Mouse (Mus musculus) hindbrain, embryonic 14.5 days (tissue): ENCODE data around the gene Tmem102. TPM values are rescaled to one million over a fixed set of nuclear protein-coding genes. Genes with fewer than 3 reads are reported as not detected.

ENCODE experiments used
- ATAC-seq: fragments of 200-750 bp; cut with Nextera tagmentation; 2 replicates; pipeline ENCODE4 v1.8.0; 2017; ENCODE audit warnings: moderate number of reproducible peaks, mild to moderate bottlenecking, moderate TSS enrichment, moderate library complexity; ENCODE audit not compliant: low FRiP score
- DNase-seq: peaks from one replicate; pipeline ENCODE4 v3.0.0-alpha.2; 2015; ENCODE audit warnings: low spot score
- H3K27ac ChIP-seq: fragments of 300-500 bp; sonication (generic); 2 replicates; pipeline ENCODE4 v1.5.1; 2014; ENCODE audit warnings: mild to moderate bottlenecking, moderate library complexity
- H3K27me3 ChIP-seq: fragments of 300-500 bp; sonication (generic); 2 replicates; pipeline ENCODE4 v1.6.1; 2014; ENCODE audit warnings: mild to moderate bottlenecking, low read length, mixed read lengths; ENCODE audit not compliant: control insufficient read depth, insufficient read depth
- H3K36me3 ChIP-seq: fragments of 300-500 bp; sonication (generic); replicated peaks from 2 replicates; pipeline ENCODE4 v1.6.1; 2014; ENCODE audit not compliant: control insufficient read depth, insufficient read depth
- H3K4me1 ChIP-seq: fragments of 300-500 bp; sonication (generic); replicated peaks from 2 replicates; pipeline ENCODE4 v1.6.1; 2014; ENCODE audit warnings: antibody characterized with exemption, low read length, mixed read lengths; ENCODE audit not compliant: control insufficient read depth, insufficient read depth
- H3K4me2 ChIP-seq: fragments of 300-500 bp; sonication (generic); replicated peaks from 2 replicates; pipeline ENCODE4 v1.6.1; 2014; ENCODE audit warnings: mild to moderate bottlenecking, moderate library complexity
- H3K4me3 ChIP-seq: fragments of 300-500 bp; sonication (generic); replicated peaks from 2 replicates; pipeline ENCODE4 v1.5.1; 2014; ENCODE audit warnings: mild to moderate bottlenecking, low read length
- H3K9ac ChIP-seq: fragments of 300-500 bp; sonication (generic); 2 replicates; pipeline ENCODE4 v1.6.1; 2014
- H3K9me3 ChIP-seq: fragments of 300-500 bp; sonication (generic); 2 replicates; pipeline ENCODE4 v1.6.1; 2016; ENCODE audit warnings: low read length; ENCODE audit not compliant: control insufficient read depth
- WGBS: fragments of 180-500 bp; shearing (Covaris S2); extraction: QIAGEN DNeasy Blood & Tissue Kit; methylation state at CpG from one replicate; pipeline ENCODE4 v1.1.7; 2014; 5-methylcytosine and 5-hydroxymethylcytosine counted together
- polyA plus RNA-seq: library from polyadenylated mRNA; unstranded; fragments of >200 nt; fragmentation: Nextera tagmentation; extraction: Ambion mirVana; gene quantifications from 2 replicates; pipeline ENCODE4 v1.2.1, GENCODE M21; 2014

The Tmem102 gene
- polyA plus RNA-seq, 1 experiment from 2014 or later: 1.9 TPM

DNA sequence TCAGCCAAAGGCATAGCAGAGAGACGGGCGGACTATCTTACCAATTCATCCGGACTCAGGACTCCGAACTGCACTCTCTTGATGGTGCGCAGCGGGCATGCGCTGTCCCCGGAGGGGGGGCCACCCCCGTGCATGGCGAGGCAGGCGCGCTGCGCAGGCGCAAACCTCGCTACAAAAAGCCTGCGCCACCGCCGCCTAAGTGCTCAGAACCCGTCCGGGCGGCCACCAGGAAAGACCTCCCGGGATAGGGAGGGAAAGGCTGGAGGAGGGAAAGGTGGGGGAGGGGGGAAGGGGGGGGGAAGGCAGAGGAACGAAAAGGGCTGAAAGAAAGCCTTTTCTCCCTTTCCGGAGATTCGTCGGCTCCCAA is 47.4 kb downstream of the Tmem102 start:
- ATAC-seq: peak; percentile 86
- H3K27ac ChIP-seq: peak overlapping the region; percentile 99
- H3K9ac ChIP-seq: peak overlapping the region; percentile 86
- peak overlapping the region; percentile 49 for H3K4me3 ChIP-seq
- H3K36me3 ChIP-seq: no peaks in the 10 kb centered on the region
- peak; percentile 96 for DNase-seq
- peak overlapping the region; percentile 61 for H3K4me2 ChIP-seq
- peaks cover 50% of the 10 kb centered on the region for H3K4me1 ChIP-seq
- 0% methylated on average over 26 of the region's 26 CpGs for WGBS
- H3K27me3 ChIP-seq: no peaks in the 10 kb centered on the region
- no peaks in the 10 kb centered on the region for H3K9me3 ChIP-seq

DNA sequence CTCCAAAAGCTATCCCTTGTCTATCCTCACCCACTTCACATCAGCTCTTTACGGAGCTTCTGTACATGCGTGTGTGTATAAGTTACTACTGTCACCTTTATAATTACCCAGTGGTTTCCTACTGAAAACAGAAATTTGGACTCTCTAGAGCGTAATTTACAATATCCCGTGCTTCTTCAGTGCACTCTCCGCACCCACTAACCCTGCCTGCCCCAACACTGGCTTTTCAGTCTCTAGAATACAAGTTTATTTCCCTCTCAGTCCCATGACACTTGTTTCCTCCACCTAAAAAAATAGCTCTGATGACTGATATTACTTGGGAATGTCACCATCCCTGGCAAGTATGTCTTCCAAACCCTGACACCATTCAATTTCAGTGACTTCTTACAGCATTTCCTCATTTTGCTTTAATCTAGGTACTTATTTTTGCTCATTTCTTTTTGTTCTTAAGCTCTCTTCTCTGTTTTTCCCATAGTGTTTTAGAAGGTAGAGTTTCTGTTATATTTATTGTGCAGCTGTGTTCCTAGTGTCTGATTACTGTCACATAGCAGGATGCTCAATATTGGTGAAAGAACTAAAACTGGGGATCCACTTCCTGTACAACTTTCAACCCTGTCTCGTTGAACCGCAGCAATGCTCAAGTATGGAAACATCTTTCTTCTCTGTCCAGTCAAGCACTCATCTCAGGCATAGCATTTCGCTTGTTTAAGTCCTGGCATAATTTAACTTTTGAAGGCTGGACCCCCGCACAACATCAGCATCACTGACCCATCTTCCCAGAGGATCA is 47.9 kb downstream of the Tmem102 start:
- H3K9me3 ChIP-seq: no peaks in the 10 kb centered on the region
- H3K4me2 ChIP-seq: peak overlapping the region; percentile 61
- peak overlapping the region; percentile 49 for H3K4me3 ChIP-seq
- peaks cover 51% of the 10 kb centered on the region for H3K4me1 ChIP-seq
- ATAC-seq: no peak
- peak overlapping the region; percentile 99 for H3K27ac ChIP-seq
- no peak for DNase-seq
- 48% methylated on average over 9 of the region's 9 CpGs for WGBS
- H3K9ac ChIP-seq: peak overlapping the region; percentile 86
- no peaks in the 10 kb centered on the region for H3K36me3 ChIP-seq
- no peaks in the 10 kb centered on the region for H3K27me3 ChIP-seq

- peak overlapping the region; percentile 61 for H3K4me2 ChIP-seq
- no peaks in the 10 kb centered on the region for H3K27me3 ChIP-seq
- peak; percentile 80 for DNase-seq
- H3K27ac ChIP-seq: no peak overlapping the region
- no peaks in the 10 kb centered on the region for H3K36me3 ChIP-seq
- no peaks in the 10 kb centered on the region for H3K9me3 ChIP-seq
- no peak for ATAC-seq
- WGBS: 60% methylated on average over 3 of the region's 3 CpGs
- peak overlapping the region; percentile 38; the same call in 1 of the 2 replicates for H3K9ac ChIP-seq
- no peak overlapping the region for H3K4me3 ChIP-seq
- peaks cover 42% of the 10 kb centered on the region for H3K4me1 ChIP-seq
Measured at GRCm38 (mm10) chr11:69754701-69755100, 50.7 kb downstream of the Tmem102 start.

DNA sequence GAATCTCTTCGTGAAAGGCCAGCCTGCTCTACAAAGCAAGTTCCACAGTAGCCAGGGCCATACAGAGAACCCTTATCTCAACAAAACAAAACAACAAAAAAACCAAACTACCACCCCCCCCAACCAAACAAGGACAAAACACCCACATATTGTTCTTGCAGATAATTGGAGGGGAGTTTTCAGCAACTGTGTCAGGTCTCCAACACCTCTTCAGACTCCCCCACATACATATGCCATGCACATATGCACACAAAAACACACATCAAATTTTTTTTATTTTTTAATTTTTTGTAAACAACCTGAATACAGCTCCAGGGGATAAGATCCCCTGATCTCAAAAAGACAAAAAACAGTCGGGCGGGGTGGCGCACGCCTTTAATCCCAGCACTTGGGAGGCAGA is 51.2 kb downstream of the Tmem102 start:
- 91% methylated on average over 5 of the region's 5 CpGs for WGBS
- DNase-seq (no peak), ATAC-seq (no peak)
- H3K4me1 ChIP-seq: peaks cover 41% of the 10 kb centered on the region
- no peaks in the 10 kb centered on the region for H3K9me3 ChIP-seq
- H3K4me2 ChIP-seq: peak overlapping the region; percentile 61
- no peak overlapping the region for H3K27ac ChIP-seq
- no peaks in the 10 kb centered on the region for H3K27me3 ChIP-seq
- H3K4me3 ChIP-seq: no peak overlapping the region
- no peak overlapping the region for H3K9ac ChIP-seq
- no peaks in the 10 kb centered on the region for H3K36me3 ChIP-seq

Other genes with a start within 250 kb of the Tmem102 start
- gene Efnb3, start 245.4 kb downstream of the Tmem102 start, polyA plus RNA-seq: 39.9 and 40.8 TPM in 2 replicates
- gene Wrap53, start 225.4 kb downstream of the Tmem102 start, polyA plus RNA-seq: 15.6 and 16.8 TPM in 2 replicates
- gene Trp53, start 225.3 kb downstream of the Tmem102 start, polyA plus RNA-seq: 55.7 TPM in 2 replicates
- gene Atp1b2, start 199.7 kb downstream of the Tmem102 start, polyA plus RNA-seq: 72.1 and 94.2 TPM in 2 replicates
- not detected in 2 replicates for gene Shbg, start 187.7 kb downstream of the Tmem102 start, polyA plus RNA-seq
- 16.9 and 24.5 TPM in 2 replicates for gene Sat2, start 183.6 kb downstream of the Tmem102 start, polyA plus RNA-seq
- 27.9 and 35.1 TPM in 2 replicates for gene Fxr2, start 172.6 kb downstream of the Tmem102 start, polyA plus RNA-seq
- gene Sox15, start 150.3 kb downstream of the Tmem102 start, polyA plus RNA-seq: not detected in 2 replicates
- gene Mpdu1, start 143.0 kb downstream of the Tmem102 start, polyA plus RNA-seq: 47.4 and 63.7 TPM in 2 replicates
- gene Cd68, start 139.5 kb downstream of the Tmem102 start, polyA plus RNA-seq: 8.0 and 10.3 TPM in 2 replicates
- 559 and 579 TPM in 2 replicates for gene Eif4a1, start 133.2 kb downstream of the Tmem102 start, polyA plus RNA-seq
- gene Senp3, start 123.5 kb downstream of the Tmem102 start, polyA plus RNA-seq: 96.2 and 99.2 TPM in 2 replicates
- 0.20 and 0.55 TPM in 2 replicates for gene Tnfsf13, start 119.8 kb downstream of the Tmem102 start, polyA plus RNA-seq
- 4.2 and 5.0 TPM in 2 replicates for gene Tnfsf12, start 109.8 kb downstream of the Tmem102 start, polyA plus RNA-seq
- gene Tnfsfm13, start 109.5 kb downstream of the Tmem102 start, polyA plus RNA-seq: 1.1 and 2.6 TPM in 2 replicates
- gene Polr2a, start 47.0 kb downstream of the Tmem102 start, polyA plus RNA-seq: 24.3 and 26.9 TPM in 2 replicates
- 0.27 and 0.39 TPM in 2 replicates for gene Slc35g3, start 43.7 kb downstream of the Tmem102 start, polyA plus RNA-seq
- 4.6 TPM in 2 replicates for gene Zbtb4, start 39.7 kb downstream of the Tmem102 start, polyA plus RNA-seq
- gene Chrnb1, start 9.7 kb downstream of the Tmem102 start, polyA plus RNA-seq: 1.4 and 1.6 TPM in 2 replicates
- gene Fgf11, start 3.8 kb downstream of the Tmem102 start, polyA plus RNA-seq: 4.3 TPM in 2 replicates
- gene Gm39566, start 9.7 kb upstream of the Tmem102 start, polyA plus RNA-seq: not detected in 2 replicates
- gene Spem2, start 12.8 kb upstream of the Tmem102 start, polyA plus RNA-seq: not detected in 2 replicates
- gene Spem1, start 16.6 kb upstream of the Tmem102 start, polyA plus RNA-seq: 0.40 and 0.44 TPM in 2 replicates
- gene Nlgn2, start 32.2 kb upstream of the Tmem102 start, polyA plus RNA-seq: 22.3 and 24.7 TPM in 2 replicates
- 321 and 409 TPM in 2 replicates for gene Tmem256, start 32.9 kb upstream of the Tmem102 start, polyA plus RNA-seq
- 39.3 and 39.8 TPM in 2 replicates for gene Plscr3, start 40.8 kb upstream of the Tmem102 start, polyA plus RNA-seq
- gene Tnk1, start 53.1 kb upstream of the Tmem102 start, polyA plus RNA-seq: not detected in 2 replicates
- gene Tmem95, start 72.4 kb upstream of the Tmem102 start, polyA plus RNA-seq: not detected in 2 replicates
- gene Kctd11, start 75.8 kb upstream of the Tmem102 start, polyA plus RNA-seq: 2.2 and 2.3 TPM in 2 replicates
- 0.20 and 0.33 TPM in 2 replicates for gene Acap1, start 89.9 kb upstream of the Tmem102 start, polyA plus RNA-seq
- 5.4 and 7.6 TPM in 2 replicates for gene 2810408A11Rik, start 95.4 kb upstream of the Tmem102 start, polyA plus RNA-seq
- 25.6 and 28.1 TPM in 2 replicates for gene Neurl4, start 95.4 kb upstream of the Tmem102 start, polyA plus RNA-seq
- gene Gps2, start 108.3 kb upstream of the Tmem102 start, polyA plus RNA-seq: 50.4 and 56.5 TPM in 2 replicates
- 1,061 and 1,077 TPM in 2 replicates for gene Eif5a, start 116.3 kb upstream of the Tmem102 start, polyA plus RNA-seq
- gene Ybx2, start 130.2 kb upstream of the Tmem102 start, polyA plus RNA-seq: 7.1 and 7.3 TPM in 2 replicates
- 2.2 and 2.3 TPM in 2 replicates for gene Slc2a4, start 142.6 kb upstream of the Tmem102 start, polyA plus RNA-seq
- gene Cldn7, start 159.2 kb upstream of the Tmem102 start, polyA plus RNA-seq: 0.32 and 0.47 TPM in 2 replicates
- gene Ctdnep1, start 175.5 kb upstream of the Tmem102 start, polyA plus RNA-seq: 25.5 and 29.4 TPM in 2 replicates
- gene Elp5, start 176.9 kb upstream of the Tmem102 start, polyA plus RNA-seq: 168 and 169 TPM in 2 replicates
- 624 and 628 TPM in 2 replicates for gene Gabarap, start 185.5 kb upstream of the Tmem102 start, polyA plus RNA-seq
- 38.0 and 38.4 TPM in 2 replicates for gene Phf23, start 190.2 kb upstream of the Tmem102 start, polyA plus RNA-seq
- 17.9 and 20.9 TPM in 2 replicates for gene Dvl2, start 195.0 kb upstream of the Tmem102 start, polyA plus RNA-seq
- 49.9 and 56.1 TPM in 2 replicates for gene Acadvl, start 209.8 kb upstream of the Tmem102 start, polyA plus RNA-seq
- 25.6 and 26.6 TPM in 2 replicates for gene Dlg4, start 211.3 kb upstream of the Tmem102 start, polyA plus RNA-seq
- 2.4 and 4.1 TPM in 2 replicates for gene Asgr1, start 248.5 kb upstream of the Tmem102 start, polyA plus RNA-seq